ENCODE assay signal across 7 mouse cellular contexts in genomic region chr3:129065457-129066364, GRCm38 (mm10).
DNase-seq lines count a peak whose midpoint lies in the region; ATAC-seq and TF ChIP-seq lines count a peak whose summit lies in the region.

No protein-coding gene starts in this region.

- intact Hi-C loops in gastrocnemius, postnatal 14 days (cut with DNase I; ENCODE audit: low total_unique reads), result no loop called here

- WGBS in liver, postnatal 0 days (ENCODE audit: insufficient replicate concordance), result 37% methylated on average over 19 of the region's 19 CpGs
- 22% methylated on average over 19 of the region's 19 CpGs for WGBS in forebrain, embryonic 10.5 days
- WGBS in hindbrain, embryonic 16.5 days, result 12% methylated on average over 19 of the region's 19 CpGs
- 14% methylated on average over 19 of the region's 19 CpGs for WGBS in neural tube, embryonic 15.5 days

- H3K9ac ChIP-seq in liver, postnatal 0 days (replicated peaks), result no peak overlapping the region
- peak overlapping the region; percentile 46; the same call in 1 of the 2 replicates for H3K9ac ChIP-seq in hindbrain, embryonic 16.5 days (ENCODE audit: low read depth, low read length)
- no peak overlapping the region for H3K9ac ChIP-seq in neural tube, embryonic 15.5 days (replicated peaks)

- no peak overlapping the region for H3K4me3 ChIP-seq in liver, postnatal 0 days (ENCODE audit: low read depth, low read length)
- H3K4me3 ChIP-seq in forebrain, embryonic 10.5 days, result peak overlapping the region; percentile 38
- H3K4me3 ChIP-seq in hindbrain, embryonic 16.5 days (ENCODE audit: low read length), result peak overlapping the region; percentile 26
- H3K4me3 ChIP-seq in neural tube, embryonic 15.5 days (replicated peaks), result peak overlapping the region; percentile 14

- ATAC-seq in liver, postnatal 0 days, result no peak
- peak; percentile 88 for ATAC-seq in hindbrain, embryonic 16.5 days
- ATAC-seq in neural tube, embryonic 15.5 days (ENCODE audit: low FRiP score), result peak; percentile 70

- peak; percentile 9 for DNase-seq in liver
- no peak for DNase-seq in liver, postnatal 0 days
- DNase-seq in forebrain, embryonic 10.5 days (ENCODE audit: extremely low spot score, low spot score), result no peak
- no peak for DNase-seq in gastrocnemius, postnatal 14 days
- DNase-seq in right cerebral cortex, postnatal 36 days (ENCODE audit: low spot score in 2 of 2), result no peak

- H3K27ac ChIP-seq in liver, postnatal 0 days (ENCODE audit: low read depth), result no peak overlapping the region
- peak overlapping the region; percentile 53; the same call in 1 of the 2 replicates for H3K27ac ChIP-seq in forebrain, embryonic 10.5 days
- peak overlapping the region; percentile 21 for H3K27ac ChIP-seq in hindbrain, embryonic 16.5 days (ENCODE audit: low read depth, low read length)
- H3K27ac ChIP-seq in neural tube, embryonic 15.5 days (replicated peaks), result no peak overlapping the region

- no peak overlapping the region for H3K4me2 ChIP-seq in liver, postnatal 0 days (ENCODE audit: low read depth, low read length)
- peak overlapping the region; percentile 52 for H3K4me2 ChIP-seq in hindbrain, embryonic 16.5 days (ENCODE audit: low read length)
- peak overlapping the region; percentile 49 for H3K4me2 ChIP-seq in neural tube, embryonic 15.5 days

- TF ChIP-seq CTCF in liver, postnatal 0 days (IDR thresholded peaks at IDR 0.05; ENCODE audit: low read depth), result no peak

- H3K36me3 ChIP-seq in liver, postnatal 0 days (replicated peaks; ENCODE audit: insufficient read depth, low read length), result no peaks in the 10 kb centered on the region
- H3K36me3 ChIP-seq in forebrain, embryonic 10.5 days (replicated peaks), result no peaks in the 10 kb centered on the region
- no peaks in the 10 kb centered on the region for H3K36me3 ChIP-seq in hindbrain, embryonic 16.5 days (ENCODE audit: control insufficient read depth, insufficient read depth, low read length)
- no peaks in the 10 kb centered on the region for H3K36me3 ChIP-seq in neural tube, embryonic 15.5 days

- H3K27me3 ChIP-seq in liver, postnatal 0 days (ENCODE audit: insufficient read depth, low read length), result no peaks in the 10 kb centered on the region
- H3K27me3 ChIP-seq in forebrain, embryonic 10.5 days (ENCODE audit: poor library complexity, severe bottlenecking), result peaks cover 15% of the 10 kb centered on the region
- H3K27me3 ChIP-seq in hindbrain, embryonic 16.5 days (replicated peaks; ENCODE audit: control insufficient read depth, insufficient read depth, low read length), result no peaks in the 10 kb centered on the region
- H3K27me3 ChIP-seq in neural tube, embryonic 15.5 days (replicated peaks), result no peaks in the 10 kb centered on the region

- H3K4me1 ChIP-seq in liver, postnatal 0 days (ENCODE audit: insufficient read depth), result no peaks in the 10 kb centered on the region
- peaks cover 19% of the 10 kb centered on the region for H3K4me1 ChIP-seq in forebrain, embryonic 10.5 days
- H3K4me1 ChIP-seq in hindbrain, embryonic 16.5 days (ENCODE audit: control insufficient read depth, insufficient read depth, low read depth, low read length), result peaks cover 13% of the 10 kb centered on the region
- H3K4me1 ChIP-seq in neural tube, embryonic 15.5 days, result peaks cover 21% of the 10 kb centered on the region

- TF ChIP-seq EP300 in liver, postnatal 0 days (IDR thresholded peaks at IDR 0.05; ENCODE audit: low read depth), result no peak

- no peaks in the 10 kb centered on the region for H3K9me3 ChIP-seq in liver, postnatal 0 days (ENCODE audit: low read length)
- H3K9me3 ChIP-seq in forebrain, embryonic 10.5 days, result no peaks in the 10 kb centered on the region
- no peaks in the 10 kb centered on the region for H3K9me3 ChIP-seq in hindbrain, embryonic 16.5 days (ENCODE audit: control insufficient read depth, low read length)
- no peaks in the 10 kb centered on the region for H3K9me3 ChIP-seq in neural tube, embryonic 15.5 days (replicated peaks)

Comparison
In these comparisons a context has a peak if more than half of its experiments do, and no peak if none do; other contexts are left out.
1. H3K27ac ChIP-seq: peak in forebrain, embryonic 10.5 days (single experiment) and hindbrain, embryonic 16.5 days (single experiment); none in liver, postnatal 0 days (single experiment) and neural tube, embryonic 15.5 days (single experiment).